Mouse (Mus musculus) erythroblast, embryonic 14.5 days (primary cell): Measurements from ENCODE around the gene Sptbn4.

Source experiments
- GATA1 ChIP-seq: IDR thresholded peaks from 2 replicates; pipeline ENCODE4 v1.6.1; 2012; ENCODE audit warnings: low read length, inconsistent platforms, mixed read lengths
- TAL1 ChIP-seq: IDR thresholded peaks from 3 replicates; pipeline ENCODE4 v1.6.1; 2012; ENCODE audit warnings: low read length, inconsistent platforms, mixed read lengths

DNA sequence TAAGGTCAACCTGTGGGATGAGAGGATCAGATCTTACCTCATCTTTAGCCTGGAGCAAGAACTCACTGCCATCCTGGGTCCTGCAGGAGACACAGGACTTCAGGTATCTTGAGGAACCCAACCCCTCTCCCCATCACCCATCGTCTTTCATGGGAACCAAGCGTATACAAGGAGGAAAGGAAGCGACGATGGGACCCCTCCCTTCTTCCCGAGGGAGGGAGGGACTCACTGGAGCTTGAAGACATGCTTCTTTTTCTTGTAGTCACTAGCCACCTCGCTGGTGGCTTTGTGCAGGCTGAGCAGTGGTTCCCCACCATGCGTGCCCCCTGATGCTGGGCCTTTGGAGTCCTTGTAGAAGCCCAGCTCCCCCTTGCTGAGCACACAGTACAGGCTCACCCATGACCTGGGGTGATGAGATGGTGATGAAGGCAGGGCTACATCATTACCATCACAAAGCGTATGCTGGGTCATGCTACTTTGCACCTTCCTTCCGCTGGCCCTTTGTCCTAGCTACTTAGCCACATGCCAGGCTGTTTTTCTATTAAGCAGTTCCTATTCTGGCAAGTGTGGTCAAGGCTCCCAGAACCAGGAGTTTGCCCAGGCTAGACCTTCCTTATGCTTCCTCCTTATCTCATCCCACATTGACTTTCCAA lies 87.7 kb downstream of the Sptbn4 start:
- no peak for TF ChIP-seq GATA1
- TF ChIP-seq TAL1: no peak
